Mouse (Mus musculus) adrenal gland, postnatal 10 days (tissue): ENCODE measurements around the gene Gfra4. TPM values are rescaled to one million over a fixed set of nuclear protein-coding genes. Genes with fewer than 3 reads are reported as not detected.

Experiments used
- DNase-seq: peaks from one replicate; pipeline ENCODE4 v3.0.0; 2021; ENCODE audit warnings: mixed read lengths
- long read RNA-seq, 2 experiments: library from polyadenylated mRNA; stranded (forward); transcript quantifications; one replicate each; pipeline ENCODE4 v2.0.0; 2021
- total RNA-seq, 2 experiments: library from RNA; stranded (reverse); gene quantifications; 2 replicates each; pipeline ENCODE4 v1.2.3; 2021

Gene Gfra4
- total RNA-seq = 10 to 100 TPM in 1 of 2 experiments, 1 to 10 TPM in 1; 8.5 to 15.1 TPM
- long read RNA-seq, experiment 1, transcript Gfra4-208 (4 exons, 1,125 nt) = major isoform, 7 of 20 reads
- long read RNA-seq, experiment 1, partial matches to known transcripts = 6 of 20 reads
- long read RNA-seq, experiment 1, other reads (novel, unspliced or antisense) = 4 of 20 reads
- long read RNA-seq, experiment 2, transcript Gfra4-208 (4 exons, 1,125 nt) = major isoform, 7 of 24 reads
- long read RNA-seq, experiment 2, partial matches to known transcripts = 9 of 24 reads
- long read RNA-seq, experiment 2, other reads (novel, unspliced or antisense) = 6 of 24 reads

DNA sequence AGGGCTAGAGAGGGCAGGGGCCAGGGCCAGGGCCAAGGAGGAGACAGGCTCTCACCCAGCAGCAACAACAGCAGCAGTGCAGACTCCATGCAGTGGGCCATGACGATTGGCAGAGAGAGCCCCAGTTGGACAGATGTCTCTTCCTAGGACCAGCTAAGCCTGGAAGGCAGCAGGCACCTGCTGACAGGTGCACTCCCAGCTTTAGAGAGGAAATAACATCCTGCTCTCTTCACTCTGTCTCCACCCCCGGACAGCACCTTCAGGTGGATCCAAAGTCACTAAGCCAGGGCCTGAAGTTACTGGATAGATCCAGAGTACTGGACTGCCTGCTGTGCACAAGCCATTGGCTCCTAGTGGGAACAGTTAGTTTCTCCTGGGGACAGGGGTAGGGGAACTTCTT is at the start of gene Gfra4:
TSS of gene Gfra4 (minus strand) at position 101 of the 400 bp plus-strand sequence.
- no peak for DNase-seq

DNA sequence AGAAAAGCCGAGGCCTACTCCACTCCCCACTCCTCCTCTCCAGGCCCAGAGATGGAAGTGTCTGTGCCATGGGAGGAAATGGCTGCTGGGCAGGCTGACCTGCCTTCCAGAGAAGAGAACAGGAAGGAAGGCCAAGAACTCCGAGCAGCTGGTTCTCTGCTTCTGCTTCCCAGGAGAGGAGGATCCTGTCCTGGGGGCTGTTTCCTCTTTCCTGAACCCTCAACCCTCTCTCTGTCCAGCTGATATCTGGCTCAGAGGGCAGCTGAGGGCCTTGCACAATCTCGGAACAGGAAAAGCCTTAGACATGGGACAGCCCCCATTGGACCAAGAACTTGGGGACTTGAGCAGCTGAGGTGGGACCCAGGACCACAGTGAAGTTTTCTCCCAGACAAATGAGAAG is 48.0 kb upstream of the Gfra4 start:
- DNase-seq = peak; percentile 16

DNA sequence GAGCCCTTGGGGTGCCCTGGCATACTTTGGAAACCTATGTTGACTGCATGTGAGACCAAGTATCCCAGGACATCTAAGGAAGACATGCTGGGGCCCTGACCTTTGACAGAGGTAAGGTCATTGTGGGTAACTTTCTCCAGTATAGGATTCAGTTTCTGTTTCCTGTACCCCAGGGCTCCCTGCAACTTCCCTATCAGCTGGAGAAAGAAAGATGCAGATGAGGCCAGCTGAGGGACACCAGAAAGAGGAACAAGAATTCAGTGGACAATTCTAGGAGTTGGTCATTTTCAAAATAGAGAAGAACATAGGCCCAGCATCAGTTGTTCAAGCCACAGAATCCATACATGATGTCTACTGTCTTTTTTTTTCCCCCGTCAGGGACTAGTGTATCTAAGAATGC is 46.7 kb upstream of the Gfra4 start:
- DNase-seq = no peak

DNA sequence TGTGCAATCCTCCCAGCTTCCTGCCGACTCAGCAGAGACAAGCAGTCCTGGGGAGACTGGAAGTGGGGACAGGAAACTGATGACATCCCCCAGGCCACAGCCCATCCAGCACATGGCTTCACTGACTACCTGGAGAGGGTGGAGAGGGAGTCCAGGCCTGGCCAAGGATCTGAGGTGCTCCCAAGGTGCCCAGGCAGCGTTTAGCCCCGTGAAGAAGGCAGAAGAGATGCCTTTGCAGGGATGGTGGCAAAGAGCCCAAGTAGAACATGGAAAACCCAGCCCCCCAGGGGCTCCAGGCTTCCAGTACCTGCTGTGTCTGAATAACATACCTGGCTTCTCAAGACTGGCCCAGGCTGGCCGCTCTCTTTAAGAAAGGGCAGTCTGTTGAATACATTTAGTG is 45.7 kb upstream of the Gfra4 start:
- no peak for DNase-seq

DNA sequence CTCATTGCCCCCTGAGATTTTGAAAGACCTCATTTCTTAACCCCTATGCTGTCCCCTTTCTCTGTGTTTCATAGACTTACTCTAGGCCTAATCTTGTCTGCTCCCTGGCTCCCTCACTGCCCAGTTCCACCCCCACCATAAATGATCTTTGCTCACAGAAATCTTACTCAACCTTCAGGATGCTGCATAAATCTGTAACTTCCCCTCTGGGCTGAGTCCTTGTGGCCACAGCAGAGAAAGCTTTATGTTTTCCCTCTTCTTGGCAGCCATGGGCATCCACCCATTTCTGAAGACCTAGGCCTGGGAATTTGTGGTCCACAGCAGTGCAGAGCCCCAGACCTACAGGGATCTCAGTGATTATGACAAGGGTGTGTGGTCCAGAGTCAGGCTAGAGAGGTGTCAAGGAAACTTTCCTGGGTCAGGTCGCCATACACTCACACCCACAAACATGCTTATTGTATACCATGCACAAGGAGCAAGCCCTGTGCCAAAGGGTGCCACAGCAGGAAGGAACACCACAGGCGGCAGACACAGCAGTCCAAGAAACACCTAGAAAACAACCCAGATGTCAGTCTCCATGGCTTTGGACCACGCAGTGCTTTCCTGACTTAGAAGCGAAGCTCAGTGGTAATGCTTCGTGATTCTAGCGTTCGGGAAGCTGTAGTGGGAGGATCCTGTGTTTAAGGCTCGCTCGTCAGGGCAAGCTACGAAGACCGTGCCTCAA is 43.9 kb upstream of the Gfra4 start, which contains the start of gene Siglec1:
TSS of gene Siglec1 (minus strand) at position 99 of the 724 bp plus-strand sequence.
- no peak for DNase-seq

DNA sequence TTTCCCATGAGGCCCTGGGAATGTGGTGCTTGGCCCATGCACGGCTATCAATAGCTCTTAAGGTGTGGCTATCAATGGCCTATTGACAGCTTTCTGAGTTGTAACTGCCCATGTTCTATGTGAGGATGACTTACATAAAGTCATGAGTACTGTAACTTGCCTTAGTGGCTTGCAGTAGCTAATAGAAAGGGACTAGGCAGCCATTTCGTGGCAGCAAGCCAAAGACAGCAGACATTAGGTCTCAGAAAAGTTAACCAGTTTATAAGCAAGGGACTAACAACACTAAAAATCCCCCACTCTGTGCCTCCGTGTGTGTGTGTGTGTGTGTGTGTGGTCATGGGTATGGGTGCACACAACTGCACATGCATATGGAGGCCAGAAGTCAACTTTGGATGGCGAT is 41.3 kb upstream of the Gfra4 start:
- DNase-seq = no peak

DNA sequence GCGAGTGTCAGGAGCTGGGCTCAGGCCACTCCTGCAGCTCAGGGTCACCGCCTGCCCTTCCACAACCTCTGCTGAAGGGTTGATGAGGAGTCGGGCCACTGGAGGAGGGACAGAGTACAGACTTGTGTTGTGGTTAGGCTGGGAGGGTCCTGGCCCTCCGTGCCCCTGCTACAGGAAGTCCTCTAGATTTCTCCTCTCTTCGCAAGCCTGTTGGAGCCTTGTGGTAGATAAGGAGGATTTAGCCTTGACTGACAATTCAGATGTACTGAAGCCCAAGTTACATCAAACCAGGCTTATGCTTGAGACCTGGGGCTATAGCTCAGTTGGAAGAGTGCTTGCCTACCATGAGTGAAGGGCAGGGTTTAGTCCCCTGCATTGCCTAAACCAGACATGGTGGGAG is 37.6 kb upstream of the Gfra4 start:
- no peak for DNase-seq

DNA sequence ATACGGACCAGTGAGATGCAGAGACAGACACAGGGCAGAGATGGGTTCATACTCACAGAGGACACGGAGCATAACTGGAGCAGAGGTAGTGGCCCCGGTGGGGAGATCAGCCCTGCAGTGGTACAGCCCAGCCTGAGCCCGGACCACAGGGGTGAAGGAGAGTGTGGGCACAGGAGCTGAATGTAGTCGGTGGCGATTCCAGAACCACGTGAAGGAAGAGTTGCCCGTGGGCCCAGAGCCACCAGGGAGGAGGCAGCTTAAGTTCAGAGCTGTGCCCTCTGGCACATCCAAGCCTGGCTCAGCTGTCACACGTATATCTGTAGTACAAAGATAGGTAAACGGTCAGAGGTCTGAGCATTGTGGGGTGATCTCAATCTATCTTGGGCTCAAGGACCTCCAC is 29.6 kb upstream of the Gfra4 start:
- DNase-seq = no peak

DNA sequence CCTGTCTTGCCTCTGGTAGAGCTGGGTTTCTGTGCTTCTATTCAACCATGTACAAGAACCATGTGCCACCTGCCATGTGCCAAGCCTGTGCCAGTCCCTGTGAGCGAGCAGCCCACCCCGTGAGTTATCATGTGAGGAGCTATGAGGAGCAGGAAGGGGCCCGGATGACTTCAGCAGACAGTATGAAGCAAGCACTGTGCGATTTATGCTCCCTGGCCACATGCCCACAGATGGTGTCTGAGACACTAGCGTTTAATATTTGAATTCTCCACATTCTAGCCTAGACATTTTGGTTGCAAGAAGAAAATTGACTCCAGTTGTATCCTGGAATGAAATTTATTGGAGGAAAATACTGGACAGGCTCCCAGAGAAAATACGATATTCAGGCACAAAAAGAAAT is 24.6 kb upstream of the Gfra4 start:
- DNase-seq = peak; percentile 49

DNA sequence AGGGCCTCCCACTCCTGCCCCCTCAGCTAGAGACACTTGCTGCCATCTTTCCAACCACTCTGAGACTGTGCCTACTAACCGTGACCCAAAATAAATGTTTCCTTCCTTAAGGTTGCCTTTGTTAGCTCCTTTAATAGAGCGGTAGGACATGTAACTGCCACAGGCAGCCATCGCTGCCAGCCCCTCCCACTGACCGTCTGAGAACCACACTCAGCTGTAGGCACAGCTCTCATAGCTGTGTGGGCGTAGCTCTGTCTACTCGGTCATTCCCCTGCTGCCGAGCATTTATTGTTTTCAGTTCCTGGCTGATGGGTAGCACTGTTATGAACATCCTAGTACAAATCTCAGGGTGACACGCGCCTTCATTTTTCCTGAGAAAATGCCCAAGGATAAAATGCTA is 23.5 kb upstream of the Gfra4 start:
- DNase-seq = no peak

DNA sequence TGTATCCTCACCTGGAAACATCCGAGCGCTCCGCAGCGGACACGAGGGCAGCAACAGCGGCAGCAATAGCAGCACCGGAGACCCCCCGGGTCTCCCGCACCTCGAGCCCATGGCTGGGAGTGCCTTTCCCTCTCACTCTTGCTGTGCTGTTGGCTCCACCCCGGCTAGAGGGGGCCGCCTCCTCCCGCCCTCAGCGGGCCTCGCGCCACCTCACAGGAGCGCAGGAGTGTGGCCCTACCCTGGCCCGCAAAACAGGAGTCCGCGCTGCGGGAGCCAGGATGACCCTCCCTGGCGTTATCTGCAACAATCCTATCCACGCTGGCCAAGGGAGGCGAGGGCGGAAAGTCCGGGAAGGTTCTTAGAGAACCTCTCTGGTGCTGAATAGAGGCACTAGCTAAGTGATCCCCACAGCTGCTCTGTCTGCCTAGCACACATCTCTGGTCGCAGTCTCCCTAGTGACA is 20.5 kb upstream of the Gfra4 start, which contains the start of gene Adam33:
TSS of gene Adam33 (minus strand) at position 411 of the 461 bp plus-strand sequence.
- DNase-seq = peak; percentile 60

DNA sequence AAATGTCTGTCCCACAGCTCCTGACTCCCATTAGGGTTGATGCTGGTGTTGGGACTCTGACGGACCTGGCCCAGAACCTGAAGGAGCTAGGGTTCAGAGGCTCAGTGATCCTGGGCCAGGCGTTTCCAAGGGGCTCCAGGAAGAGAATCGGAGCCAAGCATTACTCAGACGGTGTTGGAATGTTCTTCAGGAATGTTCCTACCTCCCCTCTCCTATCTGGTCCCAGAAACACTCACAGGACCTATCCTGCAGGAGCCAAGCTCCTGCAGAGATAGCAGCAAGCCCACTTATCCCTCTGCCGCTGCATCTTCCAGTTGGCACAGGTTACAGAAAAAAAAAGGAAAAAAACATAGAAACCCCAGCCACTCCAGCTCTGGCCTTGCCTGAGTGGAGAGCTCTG is 18.7 kb upstream of the Gfra4 start:
- DNase-seq = no peak

DNA sequence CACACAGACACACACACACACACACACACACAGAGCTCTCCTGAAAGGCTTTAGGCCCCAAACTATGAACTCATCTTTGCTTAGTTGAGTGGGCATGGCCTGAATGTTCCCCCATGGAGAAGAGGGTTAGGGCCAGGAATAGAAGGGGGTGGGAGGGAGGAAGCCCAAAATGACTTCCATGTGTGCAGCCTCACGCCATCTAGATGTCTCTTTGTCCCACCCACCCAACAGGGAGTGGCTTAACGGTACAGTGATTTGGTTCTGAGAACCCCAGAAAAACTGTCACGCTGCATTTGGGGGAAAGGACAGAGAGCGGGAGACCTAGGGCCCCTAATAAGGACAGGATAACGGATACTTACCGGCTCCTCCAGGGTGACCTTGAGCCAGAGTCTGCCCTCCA is 17.9 kb upstream of the Gfra4 start:
- no peak for DNase-seq

DNA sequence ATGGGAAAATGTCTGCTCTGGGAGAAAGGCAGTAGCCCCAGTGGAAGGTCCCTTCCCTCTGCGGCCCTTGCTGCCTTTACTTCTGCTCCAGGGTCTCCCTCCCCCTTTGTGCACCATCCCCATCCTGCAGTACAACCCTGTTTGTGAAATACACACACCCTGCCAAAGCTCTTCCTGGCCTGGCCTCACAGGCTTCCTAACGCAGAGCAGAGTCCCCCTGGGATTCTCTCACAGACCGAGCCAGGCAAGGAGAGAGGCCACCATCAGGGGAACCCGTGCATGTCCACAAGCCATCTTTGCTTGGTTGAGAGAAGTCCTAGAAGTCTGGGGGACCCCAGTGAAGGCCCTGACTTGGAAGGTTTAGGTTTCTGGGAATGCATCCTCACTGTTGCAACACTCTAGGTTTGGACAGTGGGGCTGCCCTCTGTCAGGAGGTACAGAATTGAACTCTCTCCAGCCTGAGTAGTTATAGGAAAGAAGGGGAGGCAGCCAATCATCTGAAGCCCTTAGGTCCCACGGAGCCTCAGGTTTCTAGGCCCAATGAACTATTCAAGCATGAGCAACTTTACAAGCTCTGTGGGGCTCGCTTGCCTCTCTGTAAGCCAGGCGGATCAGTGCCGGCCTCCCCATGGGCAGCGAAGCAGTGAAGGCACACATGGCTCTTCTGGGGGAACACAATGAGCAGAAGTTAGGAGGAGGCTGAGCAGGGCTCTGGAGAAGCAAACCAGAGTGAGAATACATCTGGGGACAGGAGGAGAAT is 17.1 kb upstream of the Gfra4 start:
- peak; percentile 62 for DNase-seq

DNA sequence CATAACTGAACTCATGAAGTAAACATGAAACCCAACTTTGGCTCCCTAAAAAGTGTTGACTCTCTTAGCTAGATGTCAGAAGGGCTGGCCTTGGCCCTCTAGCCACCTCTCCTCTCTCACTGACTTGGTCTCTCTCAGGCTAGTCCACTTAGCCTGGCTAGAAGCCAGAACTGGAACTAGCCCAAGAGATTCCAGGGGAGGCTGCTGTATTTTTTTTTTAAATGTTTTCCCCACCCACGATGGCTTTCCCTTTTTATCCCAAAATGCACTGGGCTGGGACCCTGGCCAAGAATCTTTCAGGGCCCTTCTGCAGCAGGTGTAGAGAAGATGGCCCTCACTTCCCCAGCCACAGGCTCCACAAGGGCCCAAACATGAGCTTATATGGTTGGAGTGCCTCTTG is 16.5 kb upstream of the Gfra4 start:
- DNase-seq = peak; percentile 78

DNA sequence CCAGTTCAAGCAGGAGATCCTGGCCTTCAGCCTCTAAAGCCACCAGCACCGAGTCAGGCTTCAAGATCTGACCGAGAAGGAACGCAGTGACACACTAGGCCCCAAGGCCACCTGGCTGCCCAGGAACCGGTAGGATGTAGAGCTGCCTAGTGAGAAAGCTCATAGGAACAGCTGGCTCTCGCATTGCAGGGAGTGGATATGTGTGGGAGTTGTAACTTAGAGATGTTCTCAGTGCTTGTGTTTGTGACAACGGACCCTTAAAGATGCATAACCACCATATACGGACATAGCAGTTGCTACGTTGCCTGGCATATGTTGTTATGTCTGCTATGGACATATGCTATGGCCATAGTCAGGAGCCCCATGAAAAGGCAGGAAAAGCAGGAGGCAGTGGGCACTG is 15.8 kb upstream of the Gfra4 start:
- no peak for DNase-seq

DNA sequence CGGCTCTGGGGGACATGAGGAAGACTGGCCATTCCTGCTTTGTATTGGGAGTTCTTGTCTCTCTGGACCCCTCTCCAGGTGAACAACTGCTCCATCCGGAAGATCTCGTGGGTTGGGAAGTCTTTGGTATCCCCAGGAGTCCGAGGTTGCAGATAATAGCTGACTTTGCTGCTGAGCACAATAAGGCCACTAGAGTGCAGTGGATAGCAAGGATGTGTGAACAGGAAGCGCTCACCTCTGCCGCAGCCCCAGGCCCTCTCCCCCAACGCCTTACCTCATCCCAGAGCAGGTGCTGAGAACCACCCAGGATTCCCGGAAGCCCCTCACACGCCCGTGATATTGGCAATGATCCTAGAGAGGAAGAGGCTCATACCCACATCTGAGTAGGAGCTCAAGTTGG is 13.3 kb upstream of the Gfra4 start:
- DNase-seq = no peak

DNA sequence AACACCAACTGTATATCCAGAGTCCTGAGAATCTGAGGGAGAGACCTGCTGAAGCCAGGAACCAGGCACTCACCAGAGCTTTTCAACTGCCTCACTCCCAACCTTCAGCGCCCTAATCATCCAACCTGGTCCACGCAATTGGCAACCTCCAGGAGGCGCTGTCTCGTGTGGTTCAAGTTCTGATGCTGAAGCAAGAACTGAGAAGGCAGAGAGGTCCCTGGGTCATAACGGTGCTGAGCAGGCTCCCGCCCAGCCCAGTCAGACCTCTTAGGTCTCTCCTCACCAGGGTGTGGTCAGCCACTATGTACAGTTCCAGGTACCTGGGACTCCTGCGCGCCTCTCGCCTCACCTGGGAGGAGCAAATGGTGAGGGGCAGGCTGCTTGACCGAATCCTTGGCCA is 12.7 kb upstream of the Gfra4 start:
- DNase-seq = peak; percentile 73

DNA sequence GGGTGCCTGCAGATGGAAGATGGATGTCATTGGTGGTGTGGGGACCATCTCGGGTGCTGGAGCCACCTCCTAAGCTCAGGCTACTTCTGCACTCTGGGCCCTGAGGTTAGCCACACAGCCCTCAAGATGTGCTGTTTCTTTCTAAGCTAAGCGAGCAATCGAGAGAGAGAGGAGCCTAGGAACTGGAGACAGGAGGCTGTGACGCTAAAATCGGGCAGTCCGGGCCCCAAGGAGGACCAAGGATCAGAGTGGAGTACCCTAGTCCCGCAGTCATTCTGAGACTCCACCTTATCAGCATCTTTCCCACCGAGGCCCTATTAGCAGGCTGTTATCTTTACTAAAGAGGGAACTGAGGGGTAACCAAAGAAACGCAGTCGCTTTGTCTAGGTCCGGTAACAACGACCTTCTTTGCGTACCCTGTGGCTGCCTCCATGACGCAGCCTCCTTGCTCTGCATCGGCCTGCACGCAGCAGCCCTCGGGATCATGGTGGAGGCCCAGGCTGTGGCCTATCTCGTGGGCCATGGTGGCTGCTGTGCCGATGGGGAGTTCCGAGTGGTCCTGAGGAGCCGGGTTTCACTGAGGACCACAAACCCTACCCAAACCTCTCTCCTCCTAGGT is 11.9 kb upstream of the Gfra4 start:
- DNase-seq = no peak

DNA sequence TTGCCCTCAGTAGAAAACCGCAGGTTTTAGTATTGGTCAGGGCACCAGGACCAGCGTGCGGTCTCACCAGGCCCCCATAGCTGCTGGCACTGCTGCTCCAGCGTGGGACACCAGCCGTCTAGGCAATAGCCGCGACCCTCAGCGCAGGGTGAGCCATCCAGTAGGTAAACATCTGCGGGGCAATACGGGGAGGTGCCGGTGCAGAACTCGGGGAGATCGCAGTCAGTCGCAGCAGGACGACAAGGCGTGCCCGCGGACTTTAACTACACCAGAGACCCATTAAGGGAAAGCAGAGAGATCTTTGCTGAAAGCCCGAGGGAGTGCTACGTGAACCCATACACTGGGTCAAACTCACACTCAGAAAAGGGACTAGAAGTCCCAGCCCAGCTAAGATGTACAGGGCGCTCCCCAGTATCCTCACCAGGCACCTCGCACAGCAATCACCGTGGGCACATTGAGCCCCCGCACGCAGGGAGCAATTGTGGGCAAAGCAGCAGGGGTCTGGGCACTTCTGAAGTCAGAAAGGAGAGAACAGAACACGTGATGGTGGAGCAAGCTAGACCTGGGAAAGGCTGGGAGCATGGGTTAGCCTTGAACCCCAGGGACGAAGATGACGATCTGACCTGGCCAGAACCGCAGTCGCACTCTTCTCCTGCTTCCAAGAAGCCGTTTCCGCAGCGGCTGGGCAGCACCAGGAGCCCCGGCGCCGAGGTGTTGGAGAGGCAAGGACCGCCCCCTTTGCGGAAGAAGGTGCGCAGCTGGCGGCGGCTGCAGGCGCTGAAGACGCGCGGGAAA is 11.2 kb upstream of the Gfra4 start:
- no peak for DNase-seq

DNA sequence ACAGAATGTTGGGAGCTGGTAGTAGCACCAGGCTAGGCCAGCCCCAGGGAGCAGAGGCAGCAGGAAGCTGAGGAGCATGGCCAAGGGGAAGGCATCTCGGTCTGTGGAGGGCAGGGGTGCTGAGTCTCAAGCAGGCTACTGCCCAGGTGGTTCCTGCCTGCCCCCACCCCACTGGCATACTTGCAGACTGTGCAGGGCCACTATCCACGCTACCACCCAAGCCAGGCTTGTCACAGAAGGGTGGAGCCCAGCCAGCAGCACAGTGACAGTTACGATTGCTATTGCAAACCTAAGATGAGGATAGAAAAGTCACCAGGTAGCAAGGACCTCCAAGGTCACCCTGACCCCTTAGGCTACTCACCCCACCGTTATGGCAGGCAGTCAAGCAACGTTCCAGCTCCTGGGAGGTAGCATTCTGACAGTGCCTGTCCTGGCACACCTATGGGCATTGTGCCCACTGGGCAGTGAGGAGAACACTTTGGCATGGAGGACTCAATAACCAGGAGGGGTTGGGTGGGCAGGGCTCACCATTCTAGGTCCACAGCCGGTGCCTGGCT is 10.1 kb upstream of the Gfra4 start:
- DNase-seq = no peak
